ENCODE assay signal across 9 mouse cellular contexts in genomic region chr4:103178635-103179318, GRCm38 (mm10). TPM values are rescaled to one million over a fixed set of nuclear protein-coding genes. Genes with fewer than 3 reads are reported as not detected.
DNase-seq lines count a peak whose midpoint lies in the region; ATAC-seq and TF ChIP-seq lines count a peak whose summit lies in the region.
"Had no signal": no experiment of that assay in that cellular context is flagged by ENCODE, and none has a peak within 500 bp of the region (broad histone marks: within the 10 kb centered on the region; RNA-seq: fewer than 3 reads in every experiment).

No protein-coding gene starts in this region.

- peak; percentile 25 to 26 for DNase-seq in cerebellum, adult 18-20 months
- no peak for DNase-seq in cerebellum, adult 9-11 months
- DNase-seq in ovary, postnatal 36 days (ENCODE audit: low spot score) = no peak
- DNase-seq in hindbrain, postnatal 0 days (ENCODE audit: low spot score) = no peak

- H3K4me3 ChIP-seq in embryonic fibroblast, embryonic 13.5 days (ENCODE audit: insufficient read depth, low read length) = no peak overlapping the region
- no peak overlapping the region for H3K4me3 ChIP-seq in intestine, embryonic 15.5 days (replicated peaks)
- no peak overlapping the region for H3K4me3 ChIP-seq in limb, embryonic 13.5 days
- H3K4me3 ChIP-seq in forebrain, embryonic 15.5 days = no peak overlapping the region
- H3K4me3 ChIP-seq in hindbrain, postnatal 0 days (ENCODE audit: low read length) = no peak overlapping the region

- H3K4me1 ChIP-seq in embryonic fibroblast, embryonic 13.5 days (ENCODE audit: control insufficient read depth, insufficient read depth, low read length) = peaks cover 4% of the 10 kb centered on the region; the same call in 1 of the 2 replicates
- H3K4me1 ChIP-seq in intestine, embryonic 15.5 days (replicated peaks) = peaks cover 25% of the 10 kb centered on the region
- peaks cover 12% of the 10 kb centered on the region for H3K4me1 ChIP-seq in limb, embryonic 13.5 days
- H3K4me1 ChIP-seq in forebrain, embryonic 15.5 days = peaks cover 23% of the 10 kb centered on the region
- H3K4me1 ChIP-seq in hindbrain, postnatal 0 days (ENCODE audit: insufficient read depth, low read length) = no peaks in the 10 kb centered on the region

- 0 out of 2 replicates have a peak, but pooled peaks cover 5% of the 10 kb centered on the region for H3K36me3 ChIP-seq in intestine, embryonic 15.5 days
- peaks cover 79% of the 10 kb centered on the region for H3K36me3 ChIP-seq in limb, embryonic 13.5 days
- peaks cover 6% of the 10 kb centered on the region; the same call in 1 of the 2 replicates for H3K36me3 ChIP-seq in forebrain, embryonic 15.5 days
- H3K36me3 ChIP-seq in hindbrain, postnatal 0 days (ENCODE audit: insufficient read depth, low read length) = peaks cover 8% of the 10 kb centered on the region; the same call in 1 of the 2 replicates

- no peak for TF ChIP-seq POLR2A in embryonic fibroblast, embryonic 13.5 days (IDR thresholded peaks at IDR 0.05; ENCODE audit: low read depth, low read length)

- 0 out of 2 replicates have a peak overlapping the region, but pooled peaks have one; percentile 22 for H3K27ac ChIP-seq in embryonic fibroblast, embryonic 13.5 days (ENCODE audit: insufficient read depth, low read length)
- H3K27ac ChIP-seq in intestine, embryonic 15.5 days = peak overlapping the region; percentile 48
- H3K27ac ChIP-seq in limb, embryonic 13.5 days = peak overlapping the region; percentile 58; the same call in 1 of the 2 replicates
- H3K27ac ChIP-seq in forebrain, embryonic 15.5 days (replicated peaks) = no peak overlapping the region
- H3K27ac ChIP-seq in hindbrain, postnatal 0 days = no peak overlapping the region
- H3K27ac ChIP-seq: liver, embryonic 14.5 days had no signal

- no peak overlapping the region for H3K9ac ChIP-seq in intestine, embryonic 15.5 days
- H3K9ac ChIP-seq in limb, embryonic 13.5 days = no peak overlapping the region
- H3K9ac ChIP-seq in forebrain, embryonic 15.5 days (replicated peaks) = no peak overlapping the region
- no peak overlapping the region for H3K9ac ChIP-seq in hindbrain, postnatal 0 days (replicated peaks; ENCODE audit: low read length)
- H3K9ac ChIP-seq: liver, embryonic 14.5 days had no signal

- WGBS in intestine, embryonic 15.5 days = 49% methylated on average over 7 of the region's 7 CpGs
- WGBS in limb, embryonic 13.5 days = 69% methylated on average over 7 of the region's 7 CpGs
- WGBS in forebrain, embryonic 15.5 days = 82% methylated on average over 7 of the region's 7 CpGs
- 83% methylated on average over 7 of the region's 7 CpGs for WGBS in hindbrain, postnatal 0 days

- TF ChIP-seq CTCF in embryonic fibroblast, embryonic 13.5 days (IDR thresholded peaks at IDR 0.05; ENCODE audit: borderline replicate concordance, insufficient read depth, low read length) = no peak
- no peak for TF ChIP-seq CTCF in hindbrain, postnatal 0 days (IDR thresholded peaks at IDR 0.05; ENCODE audit: low read depth)

- peak; percentile 56 for ATAC-seq in intestine, embryonic 15.5 days
- no peak for ATAC-seq in limb, embryonic 13.5 days (ENCODE audit: low FRiP score, low read depth)
- ATAC-seq in forebrain, embryonic 15.5 days (replicated peaks) = no peak
- no peak for ATAC-seq in hindbrain, postnatal 0 days

- no peak overlapping the region for H3K4me2 ChIP-seq in intestine, embryonic 15.5 days (replicated peaks)
- H3K4me2 ChIP-seq in limb, embryonic 13.5 days (replicated peaks) = no peak overlapping the region
- H3K4me2 ChIP-seq in forebrain, embryonic 15.5 days (replicated peaks) = no peak overlapping the region
- no peak overlapping the region for H3K4me2 ChIP-seq in hindbrain, postnatal 0 days (ENCODE audit: low read depth, low read length)

- no peaks in the 10 kb centered on the region for H3K9me3 ChIP-seq in intestine, embryonic 15.5 days
- no peaks in the 10 kb centered on the region for H3K9me3 ChIP-seq in limb, embryonic 13.5 days
- no peaks in the 10 kb centered on the region for H3K9me3 ChIP-seq in forebrain, embryonic 15.5 days
- no peaks in the 10 kb centered on the region for H3K9me3 ChIP-seq in hindbrain, postnatal 0 days (ENCODE audit: low read length)

- H3K27me3 ChIP-seq in intestine, embryonic 15.5 days (replicated peaks) = no peaks in the 10 kb centered on the region
- no peaks in the 10 kb centered on the region for H3K27me3 ChIP-seq in limb, embryonic 13.5 days
- no peaks in the 10 kb centered on the region for H3K27me3 ChIP-seq in forebrain, embryonic 15.5 days
- H3K27me3 ChIP-seq in hindbrain, postnatal 0 days (ENCODE audit: insufficient read depth, low read length) = no peaks in the 10 kb centered on the region

RNA-seq across cellular contexts. Expression of gene Slc35d1, which starts 36.2 kb away (rescaled TPM):
- polyA plus RNA-seq in embryonic fibroblast, embryonic 13.5 days (2011; ENCODE audit: insufficient read length, low read depth, missing spikeins) = 14.0 and 20.6 TPM in 2 replicates
- 9.6 TPM in 2 replicates for polyA plus RNA-seq in intestine, embryonic 15.5 days (2015; fragmentation: Nextera tagmentation; extraction: Ambion mirVana)
- polyA plus RNA-seq in limb, embryonic 13.5 days (2015; fragmentation: Nextera tagmentation; extraction: Ambion mirVana) = 12.3 and 14.7 TPM in 2 replicates
- 4.4 and 5.0 TPM in 2 replicates for polyA plus RNA-seq in forebrain, embryonic 15.5 days (2015; fragmentation: Nextera tagmentation; extraction: Ambion mirVana)
- 4.0 and 4.9 TPM in 2 replicates for total RNA-seq in hindbrain, postnatal 0 days (2014; rRNA removed)
- polyA plus RNA-seq in hindbrain, postnatal 0 days (2015; fragmentation: Nextera tagmentation; extraction: Ambion mirVana) = 5.1 and 6.1 TPM in 2 replicates

Comparison
In these comparisons a context has a peak if more than half of its experiments do, and no peak if none do; other contexts are left out.
1. DNase-seq: peak in cerebellum, adult 18-20 months (2 of 2); none in cerebellum, adult 9-11 months (single experiment), ovary, postnatal 36 days (single experiment) and hindbrain, postnatal 0 days (single experiment).
2. H3K27ac ChIP-seq: peak in embryonic fibroblast, embryonic 13.5 days (single experiment), intestine, embryonic 15.5 days (single experiment) and limb, embryonic 13.5 days (single experiment); none in forebrain, embryonic 15.5 days (single experiment) and hindbrain, postnatal 0 days (single experiment).